Mouse (Mus musculus) limb, embryonic 13.5 days (tissue): ENCODE measurements around the gene Picalm. TPM values are rescaled to one million over a fixed set of nuclear protein-coding genes. Genes with fewer than 3 reads are reported as not detected.

Source experiments
- polyA plus RNA-seq: library from polyadenylated mRNA; unstranded; fragments of >200 nt; fragmentation: Nextera tagmentation; extraction: Ambion mirVana; gene quantifications from 2 replicates; pipeline ENCODE4 v1.2.1, GENCODE M21; 2015

The Picalm gene
- polyA plus RNA-seq, 1 experiment from 2014 or later: 44.3 TPM

Other genes with a start within 250 kb of the Picalm start
- 0.13 and 0.24 TPM in 2 replicates for gene Ccdc81, start 226.6 kb upstream of the Picalm start, polyA plus RNA-seq
- gene Hikeshi, start 189.0 kb upstream of the Picalm start, polyA plus RNA-seq: 124 and 134 TPM in 2 replicates
- 77.8 TPM in 2 replicates for gene Eed, start 149.2 kb upstream of the Picalm start, polyA plus RNA-seq
- not detected in 2 replicates for gene Ccdc83, start 135.6 kb downstream of the Picalm start, polyA plus RNA-seq
- gene Sytl2, start 172.0 kb downstream of the Picalm start, polyA plus RNA-seq: 13.8 and 16.0 TPM in 2 replicates